In genomic region chr11:32453353-32453915, GRCm38 (mm10) we compare ENCODE assay signal across 8 mouse cellular contexts. TPM values are rescaled to one million over a fixed set of nuclear protein-coding genes. Genes with fewer than 3 reads are reported as not detected.
A peak's percentile ranks its signal among the peaks of the same experiment; 100 is the strongest.
DNase-seq lines count a peak whose midpoint lies in the region; ATAC-seq and TF ChIP-seq lines count a peak whose summit lies in the region.

No protein-coding gene starts in this region.

- no peak for TF ChIP-seq RAD21 in MEL (IDR thresholded peaks at IDR 0.05; ENCODE audit: low read depth, low read length)

- H3K4me3 ChIP-seq in hindbrain, embryonic 13.5 days = no peak overlapping the region
- H3K4me3 ChIP-seq in hindbrain, embryonic 11.5 days (ENCODE audit: low read depth, low read length) = no peak overlapping the region
- H3K4me3 ChIP-seq in MEL (ENCODE audit: control insufficient read depth in 1 of 2, insufficient read depth in 1 of 2, low read depth in 2 of 2, low read length in 2 of 2) = no peak overlapping the region

- DNase-seq in hindbrain, embryonic 11.5 days (ENCODE audit: low spot score) = no peak
- no peak for DNase-seq in MEL (ENCODE audit: low read depth, low spot score)
- peak; percentile 34 for DNase-seq in cerebellum, postnatal 10 days
- DNase-seq in left cerebral cortex, postnatal 4 days = peak; percentile 3
- DNase-seq in urinary bladder, postnatal 10 days (ENCODE audit: low spot score) = no peak
- DNase-seq in embryo, embryonic 10 days (ENCODE audit: low spot score) = no peak
- no peak for DNase-seq in heart, postnatal 14 days

- no peaks in the 10 kb centered on the region for H3K36me3 ChIP-seq in hindbrain, embryonic 13.5 days
- no peaks in the 10 kb centered on the region for H3K36me3 ChIP-seq in hindbrain, embryonic 11.5 days (ENCODE audit: control insufficient read depth, insufficient read depth, low read length)
- H3K36me3 ChIP-seq in MEL (ENCODE audit: control insufficient read depth in 1 of 2, insufficient read depth in 2 of 2, low read length in 2 of 2) = peaks cover 0 to 24% of the 10 kb centered on the region in 2 experiments; a peak in 2 of 4 replicates

- no peak for TF ChIP-seq POLR2A in MEL (IDR thresholded peaks at IDR 0.05; ENCODE audit: control insufficient read depth in 1 of 2, insufficient read depth in 1 of 2, low read depth in 1 of 2, low read length in 2 of 2, poor library complexity in 1 of 2)

- 37% methylated on average over 8 of the region's 8 CpGs for WGBS in hindbrain, embryonic 13.5 days
- WGBS in hindbrain, embryonic 11.5 days = 52% methylated on average over 8 of the region's 8 CpGs

- intact Hi-C loops in left cerebral cortex, postnatal 4 days (cut with DNase I) = no loop called here
- intact Hi-C loops in heart, postnatal 14 days (cut with DNase I) = loop anchor here (5.0 kb wide), 2 partner anchors 111 to 259 kb away; no protein-coding TSS in a partner anchor

- ATAC-seq in hindbrain, embryonic 13.5 days (ENCODE audit: low FRiP score) = no peak
- ATAC-seq in hindbrain, embryonic 11.5 days (ENCODE audit: low FRiP score) = no peak

- TF ChIP-seq CTCF in MEL (IDR thresholded peaks at IDR 0.05 in 2 of 3, conservative IDR thresholded peaks at IDR 0.05 in 1 of 3; ENCODE audit: control insufficient read depth in 1 of 3, insufficient read depth in 1 of 3, low read depth in 2 of 3, low read length in 3 of 3, poor library complexity in 1 of 3, severe bottlenecking in 1 of 3) = no peak

- H3K9me3 ChIP-seq in hindbrain, embryonic 13.5 days = no peaks in the 10 kb centered on the region
- H3K9me3 ChIP-seq in hindbrain, embryonic 11.5 days (ENCODE audit: control insufficient read depth, low read length) = no peaks in the 10 kb centered on the region
- no peaks in the 10 kb centered on the region for H3K9me3 ChIP-seq in MEL (replicated peaks; ENCODE audit: insufficient read depth, low read length)

- H3K4me1 ChIP-seq in hindbrain, embryonic 13.5 days (replicated peaks) = peaks cover 18% of the 10 kb centered on the region
- no peaks in the 10 kb centered on the region for H3K4me1 ChIP-seq in hindbrain, embryonic 11.5 days (replicated peaks; ENCODE audit: control insufficient read depth, insufficient read depth, low read length)
- peaks cover 10 to 16% of the 10 kb centered on the region in 2 experiments for H3K4me1 ChIP-seq in MEL (ENCODE audit: control insufficient read depth in 1 of 2, insufficient read depth in 2 of 2, low read length in 2 of 2)

- no peak overlapping the region for H3K9ac ChIP-seq in hindbrain, embryonic 13.5 days
- H3K9ac ChIP-seq in hindbrain, embryonic 11.5 days (ENCODE audit: low read depth, low read length) = no peak overlapping the region
- H3K9ac ChIP-seq in MEL (ENCODE audit: control insufficient read depth, low read depth, low read length, poor library complexity, severe bottlenecking) = peak overlapping the region; percentile 75; the same call in 1 of the 2 replicates

- no peaks in the 10 kb centered on the region for H3K27me3 ChIP-seq in hindbrain, embryonic 13.5 days
- no peaks in the 10 kb centered on the region for H3K27me3 ChIP-seq in hindbrain, embryonic 11.5 days (ENCODE audit: control insufficient read depth, insufficient read depth, low read length)
- no peaks in the 10 kb centered on the region for H3K27me3 ChIP-seq in MEL (ENCODE audit: control insufficient read depth in 1 of 2, insufficient read depth in 2 of 2, low read length in 2 of 2)

- peak overlapping the region; percentile 44 for H3K27ac ChIP-seq in hindbrain, embryonic 13.5 days
- H3K27ac ChIP-seq in hindbrain, embryonic 11.5 days (ENCODE audit: low read depth, low read length) = no peak overlapping the region
- no peak overlapping the region for H3K27ac ChIP-seq in MEL (ENCODE audit: control insufficient read depth, low read depth, low read length)

- TF ChIP-seq EP300 in MEL (IDR thresholded peaks at IDR 0.05; ENCODE audit: low read depth in 1 of 2, low read length in 2 of 2) = 0 out of 4 replicates have a peak, but pooled peaks of 1 of the 2 experiments have one; percentile 20

- peaks cover 14% of the 10 kb centered on the region for H3K79me2 ChIP-seq in MEL (ENCODE audit: control insufficient read depth, insufficient read depth, low read length, poor library complexity)

- 0 out of 2 replicates have a peak overlapping the region, but pooled peaks have one; percentile 8 for H3K4me2 ChIP-seq in hindbrain, embryonic 13.5 days
- no peak overlapping the region for H3K4me2 ChIP-seq in hindbrain, embryonic 11.5 days (replicated peaks; ENCODE audit: low read depth, low read length)

TF ChIP-seq in MEL, 35 proteins besides CTCF, POLR2A, EP300 and RAD21:
- no peak for TF ChIP-seq ZMIZ1 (IDR thresholded peaks at IDR 0.05; ENCODE audit: low read depth, low read length)
- no peak for TF ChIP-seq MAX (IDR thresholded peaks at IDR 0.05; ENCODE audit: low read length)
- no peak for TF ChIP-seq E2F4 (IDR thresholded peaks at IDR 0.05; ENCODE audit: borderline replicate concordance, low read depth, low read length)
- no peak for TF ChIP-seq ELF1 (IDR thresholded peaks at IDR 0.05; ENCODE audit: low read depth, low read length)
- no peak for TF ChIP-seq MEF2A (IDR thresholded peaks at IDR 0.05; ENCODE audit: extremely low read depth, insufficient replicate concordance, low read depth, low read length, poor library complexity, severe bottlenecking)
- 0 out of 2 replicates have a peak, but pooled peaks have one; percentile 8 for TF ChIP-seq BHLHE40 (IDR thresholded peaks at IDR 0.05; ENCODE audit: borderline replicate concordance, low read depth, low read length)
- no peak for TF ChIP-seq CHD2 (IDR thresholded peaks at IDR 0.05; ENCODE audit: low read length)
- no peak for TF ChIP-seq MYB (IDR thresholded peaks at IDR 0.05; ENCODE audit: low read depth, low read length)
- TF ChIP-seq GATA1 (IDR thresholded peaks at IDR 0.05; ENCODE audit: low read depth, low read length) = peak; percentile 35; the same call in 1 of the 2 replicates
- TF ChIP-seq UBTF (IDR thresholded peaks at IDR 0.05; ENCODE audit: borderline replicate concordance, insufficient read depth, low read depth, low read length) = no peak
- no peak for TF ChIP-seq POLR2AphosphoS5 (IDR thresholded peaks at IDR 0.05; ENCODE audit: borderline replicate concordance, low read depth, low read length)
- no peak for TF ChIP-seq TCF12 (IDR thresholded peaks at IDR 0.05; ENCODE audit: low read depth, low read length)
- TF ChIP-seq SIN3A (IDR thresholded peaks at IDR 0.05; ENCODE audit: low read length) = no peak
- peak; percentile 61 for TF ChIP-seq ETS1 (IDR thresholded peaks at IDR 0.05; ENCODE audit: low read depth, low read length)
- TF ChIP-seq MXI1 (IDR thresholded peaks at IDR 0.05; ENCODE audit: low read depth, low read length) = peak; percentile 15; the same call in 1 of the 2 replicates
- TF ChIP-seq ZNF384 (IDR thresholded peaks at IDR 0.05; ENCODE audit: low read depth, low read length) = no peak
- TF ChIP-seq RCOR1 (IDR thresholded peaks at IDR 0.05; ENCODE audit: low read depth, low read length) = no peak
- no peak for TF ChIP-seq USF2 (IDR thresholded peaks at IDR 0.05; ENCODE audit: borderline replicate concordance in 1 of 2, insufficient read depth in 1 of 2, low read depth in 1 of 2, low read length in 2 of 2)
- TF ChIP-seq ZC3H11A (IDR thresholded peaks at IDR 0.05; ENCODE audit: low read depth, low read length) = no peak
- TF ChIP-seq JUND (IDR thresholded peaks at IDR 0.05; ENCODE audit: low read depth, low read length) = no peak

RNA-seq across cellular contexts. Expression of gene Ubtd2, which starts 1.7 kb away (rescaled TPM):
- 50.0 and 52.9 TPM in 2 replicates for polyA plus RNA-seq in hindbrain, embryonic 13.5 days (2015; fragmentation: Nextera tagmentation; extraction: Ambion mirVana)
- polyA plus RNA-seq in hindbrain, embryonic 11.5 days (2014; fragmentation: Nextera tagmentation; extraction: Ambion mirVana) = 65.5 and 73.2 TPM in 2 replicates
- 22.4 and 25.7 TPM in 2 replicates for total RNA-seq in MEL (2012; rRNA removed)
- 10 to 100 TPM in 1 of 2 experiments, not detected in 1; 28.7 TPM for polyA plus RNA-seq in MEL (2012; ENCODE audit: insufficient read depth in 1 of 2, insufficient read length in 2 of 2, low read depth in 1 of 2, low replicate concordance in 2 of 2, missing spikeins in 1 of 2)
- 10 to 100 TPM; 65.6 to 68.6 TPM for total RNA-seq in left cerebral cortex, postnatal 4 days (2021)
- total RNA-seq in heart, postnatal 14 days (2021) = 10 to 100 TPM; 10.9 to 11.8 TPM

Comparison
In these comparisons a context has a peak if more than half of its experiments do, and no peak if none do; other contexts are left out.
1. DNase-seq: peak in cerebellum, postnatal 10 days (2 of 2) and left cerebral cortex, postnatal 4 days (single experiment); none in hindbrain, embryonic 11.5 days (single experiment), MEL (single experiment), urinary bladder, postnatal 10 days (single experiment), embryo, embryonic 10 days (single experiment) and heart, postnatal 14 days (0 of 2).